Mouse (Mus musculus) erythroblast, embryonic 14.5 days (primary cell): Measurements from ENCODE around the gene Abr.

Source experiments
- GATA1 ChIP-seq: IDR thresholded peaks from 2 replicates; pipeline ENCODE4 v1.6.1; 2012; ENCODE audit warnings: low read length, inconsistent platforms, mixed read lengths
- TAL1 ChIP-seq: IDR thresholded peaks from 3 replicates; pipeline ENCODE4 v1.6.1; 2012; ENCODE audit warnings: low read length, inconsistent platforms, mixed read lengths

- TF ChIP-seq TAL1: no peak
- no peak for TF ChIP-seq GATA1
Measured at GRCm38 (mm10) chr11:76374491-76375185, 247.5 kb downstream of the Abr start.
